Mouse (Mus musculus): ENCODE data around the gene Sept7.

GRCm38 (mm10) chr9:25252283-25252726 is at the start of gene Sept7:
- no peak for TF ChIP-seq CTCF (IDR thresholded peaks at IDR 0.05; ENCODE audit: low read depth, low read length)
- TF ChIP-seq GATA1 (IDR thresholded peaks at IDR 0.05; ENCODE audit: borderline replicate concordance, low read length), result no peak
- no peak for TF ChIP-seq GATA2 (IDR thresholded peaks at IDR 0.05; ENCODE audit: borderline replicate concordance, low read depth, low read length)

Measured in G1E (cell line).